9 mouse cellular contexts compared by ENCODE assay signal in the genomic region with DNA sequence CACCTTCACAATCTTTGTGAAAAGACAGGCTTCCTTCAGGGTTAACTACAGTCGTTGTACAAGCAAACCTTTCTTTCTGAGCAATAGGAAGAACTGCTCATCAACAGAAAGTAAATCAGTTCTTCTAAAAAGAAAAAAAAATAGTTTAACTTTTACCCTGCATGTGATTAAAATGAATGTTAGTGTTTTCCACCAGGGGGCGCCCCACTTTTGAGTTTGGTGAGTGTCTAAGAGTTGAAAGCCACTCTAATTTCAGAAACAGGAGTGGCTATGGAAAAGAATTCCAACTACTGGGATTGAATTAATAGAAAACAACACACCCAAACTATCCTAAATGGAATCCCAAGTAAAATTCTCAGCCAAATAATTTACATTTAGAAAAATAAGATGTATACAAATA.
A peak's percentile ranks its signal among the peaks of the same experiment; 100 is the strongest.
DNase-seq lines count a peak whose midpoint lies in the region; ATAC-seq and TF ChIP-seq lines count a peak whose summit lies in the region.
"Had no signal": no experiment of that assay in that cellular context is flagged by ENCODE, and none has a peak within 500 bp of the region (broad histone marks: within the 10 kb centered on the region; RNA-seq: fewer than 3 reads in every experiment).

No protein-coding gene starts in this region.

- H3K36me3 ChIP-seq in kidney, embryonic 16.5 days (ENCODE audit: insufficient read depth, low read length) = no peaks in the 10 kb centered on the region
- no peaks in the 10 kb centered on the region for H3K36me3 ChIP-seq in limb, embryonic 11.5 days (ENCODE audit: control insufficient read depth, insufficient read depth, low read length)
- no peaks in the 10 kb centered on the region for H3K36me3 ChIP-seq in thymus, adult 2 months (ENCODE audit: control insufficient read depth, insufficient read depth, low read length)
- H3K36me3 ChIP-seq: embryonic facial prominence, embryonic 15.5 days had no signal

- no peaks in the 10 kb centered on the region for H3K9me3 ChIP-seq in kidney, embryonic 16.5 days (ENCODE audit: low read length)
- no peaks in the 10 kb centered on the region for H3K9me3 ChIP-seq in limb, embryonic 11.5 days (ENCODE audit: control insufficient read depth, low read length)
- H3K9me3 ChIP-seq: embryonic facial prominence, embryonic 15.5 days had no signal

- no peak for TF ChIP-seq POLR2A in thymus, adult 2 months (IDR thresholded peaks at IDR 0.05; ENCODE audit: control insufficient read depth, extremely low read depth, insufficient read depth, low read length, poor library complexity)

- no peaks in the 10 kb centered on the region for H3K27me3 ChIP-seq in kidney, embryonic 16.5 days (ENCODE audit: insufficient read depth, low read length)
- no peaks in the 10 kb centered on the region for H3K27me3 ChIP-seq in limb, embryonic 11.5 days (ENCODE audit: control insufficient read depth, insufficient read depth, low read length)
- H3K27me3 ChIP-seq in thymus, adult 2 months (ENCODE audit: control insufficient read depth, insufficient read depth, low read length) = no peaks in the 10 kb centered on the region
- H3K27me3 ChIP-seq: embryonic facial prominence, embryonic 15.5 days had no signal

- no peaks in the 10 kb centered on the region for H3K4me1 ChIP-seq in kidney, embryonic 16.5 days (ENCODE audit: insufficient read depth, low read length)
- H3K4me1 ChIP-seq in limb, embryonic 11.5 days (ENCODE audit: control insufficient read depth, insufficient read depth, low read length) = no peaks in the 10 kb centered on the region
- H3K4me1 ChIP-seq in thymus, adult 2 months (replicated peaks; ENCODE audit: control insufficient read depth, insufficient read depth, low read length) = no peaks in the 10 kb centered on the region
- H3K4me1 ChIP-seq: embryonic facial prominence, embryonic 15.5 days had no signal

- H3K4me2 ChIP-seq in kidney, embryonic 16.5 days (replicated peaks; ENCODE audit: low read depth, low read length) = no peak overlapping the region
- no peak overlapping the region for H3K4me2 ChIP-seq in limb, embryonic 11.5 days (ENCODE audit: low read depth, severe bottlenecking)
- H3K4me2 ChIP-seq: embryonic facial prominence, embryonic 15.5 days had no signal

- ATAC-seq in kidney, embryonic 16.5 days (ENCODE audit: low FRiP score, low TSS enrichment) = no peak
- ATAC-seq in limb, embryonic 11.5 days (ENCODE audit: insufficient number of reproducible peaks, low FRiP score, low TSS enrichment, low read depth) = no peak
- ATAC-seq in erythroblast, adult 5-6 weeks (replicated peaks; ENCODE audit: low FRiP score, poor library complexity, severe bottlenecking) = no peak

- WGBS in kidney, embryonic 16.5 days = 12% methylated on average over 2 of the region's 2 CpGs
- whole genome bisulfite sequencing in limb, embryonic 11.5 days = 12% methylated on average over 2 of the region's 2 CpGs
- 9% methylated on average over 2 of the region's 2 CpGs for WGBS in thymus, adult 2 months

- DNase-seq in adrenal gland, postnatal 10 days = peak; percentile 62
- DNase-seq in adrenal gland, postnatal 4 days (ENCODE audit: low spot score in 2 of 2) = no peak
- peak; percentile 25 for DNase-seq in kidney, adult 9 months
- DNase-seq in ZHBTc4 (ENCODE audit: low read depth, low spot score) = peak; percentile 44
- DNase-seq in limb, embryonic 11.5 days (ENCODE audit: low spot score) = peak; percentile 61
- no peak for DNase-seq in thymus, adult 2 months

- no peak for TF ChIP-seq CTCF in thymus, adult 2 months (IDR thresholded peaks at IDR 0.05; ENCODE audit: borderline replicate concordance, control insufficient read depth, extremely low read depth, insufficient read depth, low read length, poor library complexity)

- H3K9ac ChIP-seq in kidney, embryonic 16.5 days (replicated peaks; ENCODE audit: low read length) = no peak overlapping the region
- H3K9ac ChIP-seq in limb, embryonic 11.5 days (ENCODE audit: low read length) = no peak overlapping the region
- H3K9ac ChIP-seq: embryonic facial prominence, embryonic 15.5 days had no signal

- H3K4me3 ChIP-seq in kidney, embryonic 16.5 days (ENCODE audit: low read length) = no peak overlapping the region
- no peak overlapping the region for H3K4me3 ChIP-seq in limb, embryonic 11.5 days (ENCODE audit: low read depth, low read length)
- no peak overlapping the region for H3K4me3 ChIP-seq in thymus, adult 2 months (ENCODE audit: control insufficient read depth, insufficient read depth, low read length)
- H3K4me3 ChIP-seq: embryonic facial prominence, embryonic 15.5 days had no signal

- H3K27ac ChIP-seq in kidney, embryonic 16.5 days (ENCODE audit: low read length) = no peak overlapping the region
- H3K27ac ChIP-seq in limb, embryonic 11.5 days (replicated peaks; ENCODE audit: low read depth, low read length) = no peak overlapping the region
- no peak overlapping the region for H3K27ac ChIP-seq in thymus, adult 2 months (ENCODE audit: control insufficient read depth, insufficient read depth, low read length)
- H3K27ac ChIP-seq: embryonic facial prominence, embryonic 15.5 days had no signal

Comparison
In these comparisons a context has a peak if more than half of its experiments do, and no peak if none do; other contexts are left out.
1. DNase-seq: peak in adrenal gland, postnatal 10 days (single experiment), kidney, adult 9 months (single experiment), ZHBTc4 (single experiment) and limb, embryonic 11.5 days (single experiment); none in adrenal gland, postnatal 4 days (0 of 2) and thymus, adult 2 months (single experiment).